Mouse (Mus musculus): ENCODE data around the gene Trim80. TPM values are rescaled to one million over a fixed set of nuclear protein-coding genes. Genes with fewer than 3 reads are reported as not detected.

The Trim80 gene
- total and polyA plus RNA-seq, 3 experiments: not detected

DNA sequence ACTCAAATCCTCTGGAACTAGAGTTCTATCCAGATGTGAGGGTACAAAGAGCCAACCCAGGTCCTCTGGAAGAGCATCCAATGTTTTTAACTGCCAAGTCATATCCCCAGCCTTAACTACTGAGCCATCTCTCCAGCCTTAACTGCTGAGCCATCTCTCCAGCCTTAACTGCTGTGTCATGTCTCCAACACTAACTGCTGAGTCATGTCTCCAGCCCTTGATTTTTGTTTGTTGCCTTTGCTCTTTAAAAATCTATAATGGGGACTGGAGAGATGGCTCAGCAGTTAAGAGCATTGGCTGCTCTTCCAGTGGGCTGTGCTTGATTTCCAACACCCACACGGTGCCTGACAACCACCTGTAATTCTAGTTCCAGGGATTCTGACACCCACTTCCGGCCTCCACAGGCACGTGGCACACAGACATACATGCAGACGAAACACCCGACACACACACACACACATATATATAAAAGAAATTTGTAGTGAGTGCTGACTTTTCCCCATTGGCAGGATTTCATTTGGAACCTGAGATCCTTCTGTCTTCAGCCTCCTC is 2.7 kb upstream of the Trim80 start (continued):
- peak; percentile 68 for TF ChIP-seq SIN3A (IDR thresholded peaks at IDR 0.05; ENCODE audit: low read length)

DNA sequence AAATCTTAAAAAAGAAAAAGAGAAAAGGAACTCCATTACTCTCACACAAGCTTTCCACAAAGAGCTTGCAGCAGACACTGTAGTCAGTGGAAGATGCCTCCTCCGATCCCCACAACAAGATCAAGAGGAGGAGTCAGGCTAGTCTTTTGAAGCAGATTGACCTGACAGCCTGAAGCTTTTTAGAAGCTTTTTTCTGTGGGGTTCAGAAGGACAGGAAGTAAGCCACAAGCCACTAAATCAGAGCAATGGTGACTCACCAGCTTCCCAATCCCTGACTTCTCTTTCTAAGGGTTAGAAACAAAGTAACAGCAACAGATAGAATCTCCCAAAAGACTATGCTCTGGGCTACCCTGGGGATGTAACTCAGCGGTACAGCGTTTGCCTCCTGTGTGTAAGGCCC is 1.0 kb upstream of the Trim80 start:
- Histone ChIP-seq H3K79me2 (ENCODE audit: control insufficient read depth, insufficient read depth, low read length, poor library complexity) (no peaks in the 10 kb centered on the region), H3K4me3 (ENCODE audit: control insufficient read depth in 1 of 2, insufficient read depth in 1 of 2, low read depth in 2 of 2, low read length in 2 of 2) (no peak overlapping the region), H3K27ac (ENCODE audit: control insufficient read depth, low read depth, low read length) (no peak overlapping the region), H3K9me3 (replicated peaks; ENCODE audit: insufficient read depth, low read length) (no peaks in the 10 kb centered on the region), H3K27me3 (ENCODE audit: control insufficient read depth in 1 of 2, insufficient read depth in 2 of 2, low read length in 2 of 2) (no peaks in the 10 kb centered on the region), H3K36me3 (ENCODE audit: control insufficient read depth in 1 of 2, insufficient read depth in 2 of 2, low read length in 2 of 2) (peaks cover 0 to 5% of the 10 kb centered on the region in 2 experiments; a peak in 2 of 4 replicates), H3K4me1 (ENCODE audit: control insufficient read depth in 1 of 2, insufficient read depth in 2 of 2, low read length in 2 of 2) (peaks cover 3 to 8% of the 10 kb centered on the region in 2 experiments; a peak in 3 of 4 replicates), H3K9ac (ENCODE audit: control insufficient read depth, low read depth, low read length, poor library complexity, severe bottlenecking) (no peak overlapping the region)
- TF ChIP-seq RCOR1 (IDR thresholded peaks at IDR 0.05; ENCODE audit: low read depth, low read length): peak; percentile 58
- TF ChIP-seq USF1 (IDR thresholded peaks at IDR 0.05; ENCODE audit: low read depth, low read length): no peak
- no peak for TF ChIP-seq SIN3A (IDR thresholded peaks at IDR 0.05; ENCODE audit: low read length)
- DNase-seq (ENCODE audit: low read depth, low spot score): no peak

DNA sequence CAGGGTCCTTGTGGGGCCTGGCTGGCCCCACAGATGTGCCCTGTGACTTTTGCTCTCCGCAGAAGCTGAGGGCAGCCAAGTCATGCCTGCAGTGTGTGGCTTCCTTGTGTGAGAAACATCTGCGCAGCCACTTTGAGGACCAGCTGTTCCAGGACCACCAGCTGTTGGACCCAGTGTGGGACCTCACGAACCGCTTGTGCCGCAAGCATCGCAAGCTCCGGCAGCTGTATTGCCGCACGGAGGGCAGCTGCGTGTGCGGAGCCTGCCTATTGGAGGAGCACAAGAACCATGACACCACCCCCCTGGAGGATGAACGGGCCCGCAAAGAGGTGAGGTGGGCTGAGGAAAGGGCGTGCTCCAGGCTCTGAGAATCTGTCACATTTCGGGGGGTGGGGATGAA is 1.1 kb downstream of the Trim80 start:
- DNase-seq (ENCODE audit: low read depth, low spot score): no peak
- Histone ChIP-seq H3K36me3 (ENCODE audit: control insufficient read depth in 1 of 2, insufficient read depth in 2 of 2, low read length in 2 of 2) (peaks cover 0 to 5% of the 10 kb centered on the region in 2 experiments; a peak in 2 of 4 replicates), H3K27me3 (ENCODE audit: control insufficient read depth in 1 of 2, insufficient read depth in 2 of 2, low read length in 2 of 2) (no peaks in the 10 kb centered on the region)

DNA sequence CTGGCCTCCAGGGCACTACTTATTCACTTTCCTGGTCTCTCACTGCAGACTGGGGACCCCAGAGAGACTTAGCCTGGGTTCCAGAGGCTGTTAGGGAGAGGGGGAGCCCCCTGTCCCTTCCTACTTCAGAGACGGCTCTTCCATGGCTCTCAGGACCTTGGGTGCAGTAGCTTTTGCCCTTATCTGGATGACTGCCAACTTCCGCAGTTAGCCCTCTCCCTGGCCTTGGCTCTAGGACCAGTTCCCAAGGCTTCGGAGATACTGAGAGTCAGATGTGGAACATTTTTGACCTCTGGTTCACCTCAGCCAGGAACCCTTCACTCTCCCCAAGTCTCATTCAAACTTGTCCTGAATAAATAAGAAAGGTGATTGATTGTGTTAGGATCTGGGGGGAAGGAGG is 6.6 kb downstream of the Trim80 start:
- no peak overlapping the region for H3K27ac ChIP-seq (ENCODE audit: control insufficient read depth, low read depth, low read length)
- DNase-seq (ENCODE audit: low read depth, low spot score): no peak
- H3K79me2 ChIP-seq (ENCODE audit: control insufficient read depth, insufficient read depth, low read length, poor library complexity): no peaks in the 10 kb centered on the region
- H3K4me1 ChIP-seq (ENCODE audit: control insufficient read depth in 1 of 2, insufficient read depth in 2 of 2, low read length in 2 of 2): peaks cover 0 to 4% of the 10 kb centered on the region in 2 experiments; a peak in 2 of 4 replicates
- H3K9ac ChIP-seq (ENCODE audit: control insufficient read depth, low read depth, low read length, poor library complexity, severe bottlenecking): no peak overlapping the region
- H3K9me3 ChIP-seq (replicated peaks; ENCODE audit: insufficient read depth, low read length): no peaks in the 10 kb centered on the region
- TF ChIP-seq MYB (IDR thresholded peaks at IDR 0.05; ENCODE audit: low read depth, low read length) (no peak), TAL1 (IDR thresholded peaks at IDR 0.05; ENCODE audit: low read length) (no peak), USF2 (IDR thresholded peaks at IDR 0.05; ENCODE audit: borderline replicate concordance in 1 of 2, insufficient read depth in 1 of 2, low read depth in 1 of 2, low read length in 2 of 2) (no peak), ZC3H11A (IDR thresholded peaks at IDR 0.05; ENCODE audit: low read depth, low read length) (no peak), MAFK (IDR thresholded peaks at IDR 0.05; ENCODE audit: borderline replicate concordance, low read depth, low read length) (no peak), USF1 (IDR thresholded peaks at IDR 0.05; ENCODE audit: low read depth, low read length) (no peak)
- H3K4me3 ChIP-seq (ENCODE audit: control insufficient read depth in 1 of 2, insufficient read depth in 1 of 2, low read depth in 2 of 2, low read length in 2 of 2): no peak overlapping the region
- no peaks in the 10 kb centered on the region for H3K27me3 ChIP-seq (ENCODE audit: control insufficient read depth in 1 of 2, insufficient read depth in 2 of 2, low read length in 2 of 2)
- no peaks in the 10 kb centered on the region for H3K36me3 ChIP-seq (ENCODE audit: control insufficient read depth in 1 of 2, insufficient read depth in 2 of 2, low read length in 2 of 2)

More for the DNA sequence above, 1.1 kb downstream of the Trim80 start:
- Histone ChIP-seq H3K79me2 (ENCODE audit: control insufficient read depth, insufficient read depth, low read length, poor library complexity) (no peaks in the 10 kb centered on the region), H3K9me3 (replicated peaks; ENCODE audit: insufficient read depth, low read length) (no peaks in the 10 kb centered on the region), H3K9ac (ENCODE audit: control insufficient read depth, low read depth, low read length, poor library complexity, severe bottlenecking) (no peak overlapping the region), H3K27ac (ENCODE audit: control insufficient read depth, low read depth, low read length) (no peak overlapping the region), H3K4me3 (ENCODE audit: control insufficient read depth in 1 of 2, insufficient read depth in 1 of 2, low read depth in 2 of 2, low read length in 2 of 2) (no peak overlapping the region), H3K4me1 (ENCODE audit: control insufficient read depth in 1 of 2, insufficient read depth in 2 of 2, low read length in 2 of 2) (peaks cover 3 to 8% of the 10 kb centered on the region in 2 experiments; a peak in 3 of 4 replicates)
- no peak for TF ChIP-seq MAX (IDR thresholded peaks at IDR 0.05; ENCODE audit: low read length)
- TF ChIP-seq ZC3H11A (IDR thresholded peaks at IDR 0.05; ENCODE audit: low read depth, low read length): no peak
